Mouse (Mus musculus) natural killer cell, adult 2 months (primary cell): Measurements from ENCODE around the gene Sox5.

ENCODE experiments used
- DNase-seq, 2 experiments: peaks; one replicate each; pipeline ENCODE4 v3.0.0; 2022; ENCODE audit warnings: low spot score in 2 of 2

Sox5 gene

GRCm38 (mm10) chr6:143787360-143787759 lies 994.4 kb downstream of the Sox5 start:
- no peak for DNase-seq

DNA sequence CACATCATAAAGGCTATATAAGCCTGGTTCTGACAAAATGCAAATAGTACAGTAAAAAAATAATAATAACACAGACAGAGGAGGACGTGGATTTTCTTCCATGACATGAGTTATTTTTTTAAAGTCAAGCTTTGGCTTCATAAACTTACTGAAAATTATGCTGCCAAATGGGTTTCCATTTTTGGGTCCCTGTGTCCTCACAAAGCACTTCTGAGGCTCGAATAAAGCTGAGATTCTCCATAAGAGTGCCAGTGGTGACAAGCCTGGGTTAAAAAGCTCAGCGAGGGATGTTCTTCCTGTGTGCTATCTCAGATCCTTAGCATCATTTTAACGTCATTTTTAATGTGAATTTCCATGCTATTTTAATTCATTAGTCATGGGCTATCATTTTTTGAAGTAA lies 996.1 kb downstream of the Sox5 start:
- DNase-seq, result no peak
